Mouse (Mus musculus) c-Kit-positive CD71-positive TER-119-positive erythroid progenitor cells, embryonic 14.5 days (primary cell): ENCODE results near the gene Col24a1.

Source experiments
- DNase-seq: peaks from one replicate; pipeline ENCODE4 v3.0.0-alpha.2; 2013; ENCODE audit warnings: low spot score

Col24a1 gene

GRCm38 (mm10) chr3:145560117-145560516 is 267.8 kb downstream of the Col24a1 start:
- DNase-seq, result no peak

DNA sequence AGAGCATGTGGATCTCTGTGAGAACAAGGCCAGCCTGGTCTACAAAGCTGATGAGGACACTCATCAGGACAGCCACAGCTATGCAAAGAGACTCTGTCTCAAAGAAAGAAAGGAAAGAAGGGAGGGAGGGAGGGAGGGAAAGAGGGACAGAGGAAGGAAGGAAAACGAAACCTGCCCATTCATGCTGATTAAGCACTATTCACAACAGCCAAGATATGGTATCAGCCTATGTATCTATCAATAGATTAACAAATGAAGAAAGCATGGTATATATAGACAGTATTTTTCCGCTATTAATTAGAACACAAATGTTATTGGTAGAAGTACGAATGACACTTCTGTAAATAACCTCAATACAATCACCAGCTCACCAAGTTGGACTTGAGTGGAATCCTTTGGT is 282.2 kb downstream of the Col24a1 start:
- no peak for DNase-seq

DNA sequence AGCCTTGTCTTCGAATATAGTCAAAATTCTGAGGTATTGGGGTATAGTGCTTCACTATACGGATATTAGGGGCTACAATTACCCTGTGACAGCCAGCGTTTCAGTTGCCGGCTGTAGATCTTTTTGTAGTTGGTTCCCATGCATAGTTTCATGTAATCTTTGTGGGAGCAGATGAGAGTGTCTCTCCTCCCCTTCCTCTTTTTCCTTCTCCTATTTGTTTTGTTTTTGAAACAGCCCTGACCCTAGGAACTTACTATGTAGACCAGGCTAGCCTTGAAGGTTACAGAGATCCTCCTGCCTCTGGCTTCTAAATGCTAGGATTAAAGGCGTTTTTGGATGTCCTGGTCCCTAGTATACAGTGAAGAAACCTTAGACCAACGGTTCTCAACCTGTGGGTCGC is 283.1 kb downstream of the Col24a1 start:
- DNase-seq, result no peak

DNA sequence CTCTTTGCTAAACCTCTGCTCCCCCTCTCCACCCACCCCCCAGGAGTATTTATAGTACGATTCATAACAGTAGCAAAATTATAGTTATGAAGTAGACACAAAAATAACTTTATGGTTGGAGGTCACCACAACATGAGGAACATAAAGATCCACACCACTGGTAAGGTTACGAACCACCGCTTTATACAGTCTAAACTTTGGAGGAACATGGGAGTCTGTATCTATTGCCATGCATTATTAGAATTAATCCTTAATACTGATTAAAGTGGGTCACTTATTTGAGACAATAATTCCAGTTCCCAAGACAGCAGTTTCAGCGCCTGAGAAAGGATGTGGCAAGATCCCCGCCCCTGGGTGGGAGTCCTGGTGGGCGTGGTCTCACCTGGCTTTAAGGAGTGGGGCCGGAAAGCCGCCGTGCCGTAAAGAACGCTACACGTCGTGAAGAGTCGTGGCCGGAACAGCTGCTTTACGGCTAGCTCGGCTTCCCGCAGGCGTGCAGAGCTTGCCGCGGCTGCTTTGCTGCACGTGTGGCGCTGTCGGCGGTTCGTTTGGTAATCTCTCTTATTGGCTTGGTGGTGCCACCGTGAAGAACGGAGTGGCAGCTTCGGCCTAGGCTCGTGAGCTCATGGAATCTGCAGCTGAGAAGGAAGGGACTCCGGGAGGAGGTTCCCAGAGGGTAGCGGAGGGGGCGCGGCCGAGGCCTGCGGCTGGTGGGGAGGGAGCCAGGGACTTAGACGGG is 283.6 kb downstream of the Col24a1 start, which contains the start of gene Znhit6:
TSS of gene Znhit6 (plus strand) at position 463 of the 739 bp plus-strand sequence.
- peak; percentile 86 for DNase-seq

GRCm38 (mm10) chr3:145576482-145576822 is 284.2 kb downstream of the Col24a1 start:
- no peak for DNase-seq

DNA sequence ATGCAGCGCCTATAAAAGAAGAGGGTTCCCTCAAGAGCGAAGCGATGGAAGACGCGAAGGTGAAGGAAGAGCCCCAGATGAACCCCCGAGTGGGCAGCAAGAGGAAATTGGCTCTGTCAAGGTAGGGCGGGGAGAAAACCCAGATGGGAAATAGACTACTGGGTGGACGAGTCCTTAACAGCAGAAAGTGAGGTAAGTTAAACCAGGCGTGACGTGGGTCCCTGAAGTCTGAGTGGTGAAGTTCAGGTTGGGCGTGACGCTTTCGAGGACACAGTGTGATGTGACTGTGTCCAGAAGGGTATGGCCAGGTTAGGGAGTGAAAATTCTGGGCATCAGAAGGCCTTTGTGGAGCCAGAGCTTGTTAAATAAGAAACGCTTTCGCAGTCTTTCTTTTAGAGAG is 284.6 kb downstream of the Col24a1 start:
- no peak for DNase-seq

DNA sequence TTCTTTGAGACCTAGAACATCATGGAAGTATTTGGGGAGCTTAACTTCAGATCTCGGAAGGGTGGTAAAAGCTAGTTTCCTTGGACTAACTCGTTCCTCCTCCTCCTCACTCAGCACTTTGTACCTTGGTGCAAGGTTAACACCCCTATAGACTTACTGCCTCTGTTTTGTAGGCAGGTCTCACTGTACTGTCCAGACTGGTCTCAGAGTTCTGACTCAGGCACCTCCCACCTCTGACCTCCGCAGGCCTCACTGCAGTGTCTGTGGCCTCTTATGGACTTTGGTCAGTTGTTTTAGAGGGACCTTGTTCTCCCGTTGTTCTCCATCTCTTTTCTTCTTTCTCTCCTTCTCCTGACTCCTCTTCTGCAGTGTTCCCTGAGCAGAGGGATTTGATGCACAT is 290.8 kb downstream of the Col24a1 start:
- no peak for DNase-seq

- DNase-seq, result no peak
Measured at GRCm38 (mm10) chr3:145583522-145584200, 291.4 kb downstream of the Col24a1 start.

DNA sequence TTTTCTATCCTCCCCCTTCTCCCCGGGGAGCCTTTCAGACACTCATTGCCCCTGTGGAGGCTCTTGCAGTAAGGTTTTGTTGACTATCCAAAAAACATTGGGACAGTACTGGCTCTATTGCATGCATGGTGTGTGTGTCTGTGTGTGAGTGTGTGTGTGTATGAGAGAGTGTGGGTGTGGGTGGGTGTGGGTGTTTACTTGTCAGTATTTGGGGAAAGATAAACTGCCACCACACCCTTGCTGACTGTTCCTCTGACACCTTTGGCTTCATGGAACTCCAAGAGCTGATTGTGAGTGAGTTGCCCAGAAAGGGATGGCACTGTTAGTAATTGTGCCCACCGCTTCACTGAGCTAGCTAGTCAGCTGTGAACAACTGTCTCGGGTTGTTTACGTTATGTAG is 298.3 kb downstream of the Col24a1 start:
- peak; percentile 64 for DNase-seq

GRCm38 (mm10) chr3:145591841-145592542 is 299.7 kb downstream of the Col24a1 start:
- no peak for DNase-seq

DNA sequence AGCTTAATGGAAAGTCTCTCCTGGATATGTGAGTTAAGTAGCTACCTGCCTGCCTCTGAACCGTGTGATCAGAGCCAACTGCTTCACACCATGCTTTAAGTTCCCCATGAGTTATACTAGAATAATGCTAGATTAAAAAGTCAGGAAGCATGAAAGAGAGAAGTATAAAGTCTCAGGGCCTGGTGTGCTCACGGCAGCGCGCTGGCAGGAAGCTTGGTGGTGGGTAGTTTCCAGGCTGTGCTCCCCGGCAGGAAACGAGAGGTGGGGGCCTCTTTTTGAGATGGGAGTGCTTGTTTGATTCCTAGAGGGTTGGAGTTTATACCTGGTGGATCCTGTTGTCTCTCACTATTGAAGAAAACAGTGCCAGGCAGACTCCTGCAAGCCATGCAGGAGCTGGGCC is 303.1 kb downstream of the Col24a1 start:
- DNase-seq, result no peak

- no peak for DNase-seq
Measured at GRCm38 (mm10) chr3:145599059-145599458, 306.8 kb downstream of the Col24a1 start.

DNA sequence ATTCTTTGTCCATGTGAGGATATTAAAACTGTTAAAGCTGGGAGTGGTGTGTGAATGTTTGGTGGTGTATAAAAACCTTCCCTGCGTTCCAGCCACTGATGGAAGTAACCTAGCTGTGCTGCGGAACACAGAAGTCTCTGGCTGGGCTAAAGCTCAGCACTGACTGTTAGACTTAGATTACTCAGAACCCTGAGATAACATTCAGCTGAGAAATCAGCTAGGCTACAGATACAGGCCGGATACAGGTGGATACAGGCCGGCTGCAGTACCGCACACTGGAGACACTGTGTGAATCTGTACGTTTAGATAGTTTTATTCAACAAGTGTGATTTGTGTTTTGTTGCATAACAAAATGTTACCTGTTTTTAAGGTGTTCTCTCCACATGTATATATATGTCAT is 308.5 kb downstream of the Col24a1 start:
- DNase-seq, result no peak

GRCm38 (mm10) chr3:145601345-145601744 is 309.1 kb downstream of the Col24a1 start:
- no peak for DNase-seq
